Mouse (Mus musculus): Measurements from ENCODE around the gene Snapin. TPM values are rescaled to one million over a fixed set of nuclear protein-coding genes. Genes with fewer than 3 reads are reported as not detected.
A peak's percentile ranks its signal among the peaks of the same experiment; 100 is the strongest.

Snapin gene
- polyA plus RNA-seq, 1 experiment from 2014 or later = 80.1 TPM

DNA sequence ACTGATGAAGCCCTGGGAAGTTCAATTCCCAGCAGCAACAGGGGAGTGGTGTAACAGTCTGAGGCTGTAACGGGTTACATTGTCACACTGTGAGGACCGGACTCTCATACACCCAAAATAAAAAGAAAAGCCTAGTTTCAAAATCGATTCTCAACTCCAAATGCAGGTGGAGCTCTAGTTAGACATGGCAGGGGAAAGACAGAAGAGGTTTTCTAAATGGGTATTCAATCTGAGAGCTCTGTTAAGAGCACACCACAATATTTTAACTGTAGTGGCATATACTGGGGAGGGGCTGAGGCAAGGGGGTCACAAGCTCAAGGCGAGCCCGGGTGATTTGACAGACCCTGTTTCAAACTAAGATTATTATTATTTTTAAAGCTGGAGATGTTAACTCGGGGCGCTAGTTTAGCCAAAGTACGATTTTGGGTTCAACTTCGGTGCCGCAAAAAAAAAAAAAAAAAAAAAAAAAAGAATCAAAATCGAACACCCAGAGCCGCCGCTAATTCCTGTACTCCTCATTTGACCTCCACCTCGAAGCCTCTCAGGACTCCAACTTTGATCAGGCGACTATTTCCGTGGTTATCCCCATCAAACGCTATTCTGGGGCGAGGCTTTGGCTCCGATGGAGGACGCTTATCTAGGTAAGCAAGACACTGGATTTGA is 17.6 kb upstream of the Snapin start:
- Histone ChIP-seq H3K27ac (ENCODE audit: low read length) (peak overlapping the region; percentile 98), H3K4me2 (replicated peaks; ENCODE audit: low read depth, low read length) (peak overlapping the region; percentile 74), H3K9me3 (ENCODE audit: low read length) (no peaks in the 10 kb centered on the region), H3K4me3 (ENCODE audit: low read length) (peak overlapping the region; percentile 98), H3K9ac (replicated peaks; ENCODE audit: low read length) (peak overlapping the region; percentile 100), H3K4me1 (ENCODE audit: insufficient read depth, low read length) (peaks cover 15% of the 10 kb centered on the region), H3K27me3 (ENCODE audit: insufficient read depth, low read length) (no peaks in the 10 kb centered on the region), H3K36me3 (ENCODE audit: insufficient read depth, low read length) (peaks cover 34% of the 10 kb centered on the region)
- no peak for ATAC-seq (ENCODE audit: low FRiP score, low TSS enrichment)
- 2% methylated on average over 20 of the region's 20 CpGs for WGBS

DNA sequence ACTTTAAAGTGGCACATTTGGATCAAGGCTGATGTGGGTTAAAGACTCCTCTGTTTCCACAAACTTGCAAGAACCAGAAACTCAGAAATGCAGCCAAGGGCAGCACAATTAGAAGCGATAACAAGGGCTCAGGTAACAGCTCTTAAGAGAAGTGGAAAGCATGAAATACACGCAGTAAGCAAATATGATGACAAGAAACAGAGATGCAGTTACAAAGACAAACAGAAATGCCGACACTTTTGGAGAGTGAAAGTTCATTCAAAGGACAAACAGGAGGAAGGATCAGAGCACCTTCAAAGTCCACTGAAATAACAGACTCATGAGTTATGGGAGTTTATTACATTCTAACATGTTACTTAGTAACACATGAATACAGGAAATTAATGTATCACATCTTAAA is 15.5 kb upstream of the Snapin start:
- H3K9me3 ChIP-seq (ENCODE audit: low read length) = no peaks in the 10 kb centered on the region
- H3K27ac ChIP-seq (ENCODE audit: low read length) = no peak overlapping the region
- WGBS = 71% methylated on average over 3 of the region's 3 CpGs
- H3K4me2 ChIP-seq (replicated peaks; ENCODE audit: low read depth, low read length) = no peak overlapping the region
- peaks cover 53% of the 10 kb centered on the region for H3K36me3 ChIP-seq (ENCODE audit: insufficient read depth, low read length)
- no peak for ATAC-seq (ENCODE audit: low FRiP score, low TSS enrichment)
- peaks cover 13% of the 10 kb centered on the region for H3K4me1 ChIP-seq (ENCODE audit: insufficient read depth, low read length)
- H3K9ac ChIP-seq (replicated peaks; ENCODE audit: low read length) = no peak overlapping the region
- H3K27me3 ChIP-seq (ENCODE audit: insufficient read depth, low read length) = no peaks in the 10 kb centered on the region
- no peak overlapping the region for H3K4me3 ChIP-seq (ENCODE audit: low read length)

DNA sequence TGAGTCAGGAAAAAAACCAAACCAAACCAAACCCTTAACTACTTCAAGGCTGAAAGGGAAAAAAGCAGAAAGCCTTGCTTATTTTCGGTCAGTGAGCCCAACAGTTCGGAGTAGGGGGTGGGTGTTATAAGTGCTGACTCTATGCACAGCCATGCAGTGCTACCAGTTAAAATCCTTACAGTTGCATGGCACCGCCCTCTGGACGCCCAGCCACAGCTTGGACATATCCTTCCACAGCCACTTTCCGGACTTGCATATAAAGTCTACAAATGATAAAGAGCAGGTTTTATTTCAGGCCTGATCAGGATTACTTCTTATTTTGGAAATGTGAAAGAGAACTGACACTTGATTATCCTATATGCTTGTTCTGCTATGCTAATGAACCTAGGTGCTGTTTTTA is 14.4 kb upstream of the Snapin start:
- no peak for ATAC-seq (ENCODE audit: low FRiP score, low TSS enrichment)
- Histone ChIP-seq H3K27ac (ENCODE audit: low read length) (no peak overlapping the region), H3K9me3 (ENCODE audit: low read length) (no peaks in the 10 kb centered on the region), H3K9ac (replicated peaks; ENCODE audit: low read length) (no peak overlapping the region), H3K27me3 (ENCODE audit: insufficient read depth, low read length) (no peaks in the 10 kb centered on the region), H3K4me2 (replicated peaks; ENCODE audit: low read depth, low read length) (no peak overlapping the region), H3K36me3 (ENCODE audit: insufficient read depth, low read length) (peaks cover 54% of the 10 kb centered on the region), H3K4me1 (ENCODE audit: insufficient read depth, low read length) (peaks cover 13% of the 10 kb centered on the region), H3K4me3 (ENCODE audit: low read length) (no peak overlapping the region)
- WGBS = 86% methylated on average over 5 of the region's 5 CpGs

DNA sequence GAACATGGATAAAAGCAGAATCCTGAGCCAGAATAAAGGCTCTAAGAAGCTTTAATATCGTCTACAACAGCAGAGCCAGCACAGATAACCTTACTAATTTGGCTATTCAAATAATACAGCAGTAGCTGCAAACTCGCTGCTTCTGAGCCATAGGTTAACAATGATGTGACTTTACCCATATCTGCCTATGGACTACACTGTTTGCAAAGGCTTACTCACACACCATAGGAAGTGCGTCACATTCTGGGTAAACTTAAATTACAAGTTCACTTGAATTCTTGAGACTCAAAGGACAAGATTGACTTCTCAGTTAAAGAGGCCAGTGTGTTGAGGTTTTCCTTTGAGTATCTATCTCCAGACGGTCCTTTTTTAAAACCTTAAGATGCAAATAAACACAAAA is 12.6 kb upstream of the Snapin start:
- Histone ChIP-seq H3K27me3 (ENCODE audit: insufficient read depth, low read length) (no peaks in the 10 kb centered on the region), H3K9me3 (ENCODE audit: low read length) (no peaks in the 10 kb centered on the region), H3K27ac (ENCODE audit: low read length) (no peak overlapping the region), H3K9ac (replicated peaks; ENCODE audit: low read length) (no peak overlapping the region), H3K4me3 (ENCODE audit: low read length) (no peak overlapping the region), H3K4me1 (ENCODE audit: insufficient read depth, low read length) (peaks cover 13% of the 10 kb centered on the region), H3K4me2 (replicated peaks; ENCODE audit: low read depth, low read length) (no peak overlapping the region), H3K36me3 (ENCODE audit: insufficient read depth, low read length) (peaks cover 63% of the 10 kb centered on the region)
- 89% methylated on average over 4 of the region's 4 CpGs for WGBS
- no peak for ATAC-seq (ENCODE audit: low FRiP score, low TSS enrichment)

DNA sequence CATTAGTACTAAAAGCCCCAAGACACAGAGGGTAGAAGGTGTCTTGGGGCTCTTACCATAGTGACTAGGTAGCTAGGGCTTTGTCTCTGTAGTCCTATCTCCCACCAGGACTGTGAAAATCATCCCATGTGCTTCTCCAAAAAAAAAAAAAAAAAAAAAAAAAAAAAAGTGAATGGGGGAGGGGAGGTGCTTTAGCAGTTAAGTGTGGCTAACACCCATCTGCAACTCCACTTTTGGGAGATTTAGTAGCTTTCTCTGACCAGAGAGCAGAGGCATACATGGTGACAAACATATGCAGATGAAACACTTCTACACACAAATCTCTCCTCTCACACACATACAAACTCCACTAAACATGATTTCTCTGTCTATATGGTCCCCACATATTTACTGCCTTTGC is 6.8 kb upstream of the Snapin start:
- ATAC-seq (ENCODE audit: low FRiP score, low TSS enrichment) = no peak
- H3K9ac ChIP-seq (replicated peaks; ENCODE audit: low read length) = no peak overlapping the region
- no peaks in the 10 kb centered on the region for H3K9me3 ChIP-seq (ENCODE audit: low read length)
- H3K4me2 ChIP-seq (replicated peaks; ENCODE audit: low read depth, low read length) = no peak overlapping the region
- peaks cover 46% of the 10 kb centered on the region for H3K36me3 ChIP-seq (ENCODE audit: insufficient read depth, low read length)
- no peak overlapping the region for H3K27ac ChIP-seq (ENCODE audit: low read length)
- H3K4me3 ChIP-seq (ENCODE audit: low read length) = no peak overlapping the region
- H3K4me1 ChIP-seq (ENCODE audit: insufficient read depth, low read length) = no peaks in the 10 kb centered on the region
- no peaks in the 10 kb centered on the region for H3K27me3 ChIP-seq (ENCODE audit: insufficient read depth, low read length)

DNA sequence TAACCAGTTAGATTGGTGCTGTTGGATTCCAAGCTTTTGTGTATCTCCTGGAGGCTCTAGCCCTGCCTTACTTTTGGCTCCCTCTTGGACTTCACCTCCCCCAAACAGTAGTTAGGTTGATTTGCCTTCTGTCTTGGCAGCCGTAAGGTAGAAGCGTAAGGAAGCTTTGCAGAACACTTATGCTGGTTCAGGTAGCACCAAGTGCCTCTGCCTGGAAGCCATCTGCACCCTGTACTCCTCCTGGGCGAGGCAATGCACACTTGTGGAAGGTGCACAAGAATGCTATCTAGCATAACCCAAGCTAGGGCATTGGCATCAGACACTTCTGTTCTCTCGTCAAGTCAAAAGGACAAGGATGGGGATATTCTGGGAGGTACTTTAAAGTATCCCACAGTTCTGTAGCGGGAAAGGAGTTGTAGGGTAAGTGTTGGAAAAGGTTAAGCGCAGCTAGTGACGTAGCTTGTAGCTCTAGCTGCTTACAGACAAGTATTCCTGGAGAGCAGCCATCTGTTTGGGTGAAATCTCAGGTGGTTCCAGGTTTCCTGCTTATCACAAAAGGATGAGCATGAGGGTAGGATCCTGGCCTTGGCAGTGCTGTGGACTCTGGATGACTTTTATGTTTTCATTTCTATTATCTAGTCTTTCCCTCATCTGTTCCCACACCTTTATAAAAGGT is 5.2 kb upstream of the Snapin start:
- Histone ChIP-seq H3K4me1 (ENCODE audit: insufficient read depth, low read length) (no peaks in the 10 kb centered on the region), H3K36me3 (ENCODE audit: insufficient read depth, low read length) (peaks cover 31% of the 10 kb centered on the region), H3K27me3 (ENCODE audit: insufficient read depth, low read length) (no peaks in the 10 kb centered on the region), H3K9ac (replicated peaks; ENCODE audit: low read length) (no peak overlapping the region), H3K9me3 (ENCODE audit: low read length) (no peaks in the 10 kb centered on the region), H3K4me2 (replicated peaks; ENCODE audit: low read depth, low read length) (no peak overlapping the region), H3K27ac (ENCODE audit: low read length) (no peak overlapping the region), H3K4me3 (ENCODE audit: low read length) (no peak overlapping the region)
- ATAC-seq (ENCODE audit: low FRiP score, low TSS enrichment) = no peak
- WGBS = 91% methylated on average over 7 of the region's 7 CpGs

DNA sequence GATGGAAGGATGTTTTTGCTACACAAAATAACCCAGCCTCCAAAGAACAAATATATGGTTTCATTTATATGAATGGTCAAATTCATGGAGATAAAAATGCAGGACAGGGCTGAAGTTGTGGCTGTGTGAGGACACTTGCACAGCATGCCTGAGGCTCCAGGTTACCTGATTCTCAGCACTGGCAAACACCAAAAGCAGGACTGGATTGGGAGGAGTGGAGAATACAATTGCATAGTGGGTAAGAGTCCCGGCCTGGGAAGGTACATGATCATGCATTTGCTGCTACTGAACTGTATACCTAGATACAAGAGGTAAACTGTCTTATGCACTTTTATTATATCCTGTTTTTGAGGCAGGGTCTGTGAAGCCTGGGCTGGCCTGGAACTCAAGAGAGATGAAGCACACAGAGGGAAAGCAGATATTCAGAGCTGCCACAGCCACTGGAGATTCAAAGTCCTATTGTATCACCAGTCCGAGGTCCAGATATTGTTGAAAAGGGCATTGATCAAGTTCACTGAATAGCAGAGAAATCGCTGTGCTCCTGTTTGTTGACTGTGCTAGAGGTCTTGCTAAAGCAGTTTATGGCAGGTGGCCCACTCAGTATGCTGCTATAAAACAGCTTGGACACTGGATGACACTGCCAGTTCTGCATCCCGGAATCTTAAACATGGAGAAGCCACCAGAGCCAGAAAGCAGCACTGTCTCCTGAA is 3.2 kb upstream of the Snapin start:
- H3K9me3 ChIP-seq (ENCODE audit: low read length) = no peaks in the 10 kb centered on the region

DNA sequence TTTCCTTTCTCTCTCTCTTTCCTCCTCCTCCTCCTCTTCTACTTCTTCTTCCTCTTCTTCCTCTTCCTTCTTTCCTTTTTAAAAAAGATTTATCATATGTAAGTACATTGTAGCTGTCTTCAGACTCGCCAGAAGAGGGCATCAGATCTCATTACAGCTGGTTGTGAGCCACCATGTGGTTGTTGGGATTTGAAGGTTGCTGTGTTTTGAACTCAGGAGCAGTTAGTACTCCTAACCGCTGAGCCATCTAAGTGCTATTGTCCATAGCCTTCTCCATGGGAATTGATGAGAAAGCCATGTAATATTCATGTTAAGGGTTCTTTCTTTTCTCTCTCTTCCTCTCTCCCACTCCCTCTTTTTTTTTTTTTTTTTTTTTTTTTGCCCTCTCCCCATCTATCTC is 517 bp upstream of the Snapin start:
- no peaks in the 10 kb centered on the region for H3K9me3 ChIP-seq (ENCODE audit: low read length)
- H3K9ac ChIP-seq (replicated peaks; ENCODE audit: low read length) = no peak overlapping the region
- H3K4me2 ChIP-seq (replicated peaks; ENCODE audit: low read depth, low read length) = no peak overlapping the region
- no peaks in the 10 kb centered on the region for H3K27me3 ChIP-seq (ENCODE audit: insufficient read depth, low read length)
- peaks cover 6% of the 10 kb centered on the region for H3K4me1 ChIP-seq (ENCODE audit: insufficient read depth, low read length)
- no peak for ATAC-seq (ENCODE audit: low FRiP score, low TSS enrichment)
- peaks cover 25% of the 10 kb centered on the region for H3K36me3 ChIP-seq (ENCODE audit: insufficient read depth, low read length)
- 41% methylated on average over 2 of the region's 2 CpGs for WGBS
- no peak overlapping the region for H3K27ac ChIP-seq (ENCODE audit: low read length)
- no peak overlapping the region for H3K4me3 ChIP-seq (ENCODE audit: low read length)

More for the DNA sequence above, 3.2 kb upstream of the Snapin start:
- H3K9ac ChIP-seq (replicated peaks; ENCODE audit: low read length) = no peak overlapping the region
- H3K36me3 ChIP-seq (ENCODE audit: insufficient read depth, low read length) = peaks cover 24% of the 10 kb centered on the region
- 61% methylated on average over 4 of the region's 4 CpGs for WGBS
- no peak overlapping the region for H3K4me3 ChIP-seq (ENCODE audit: low read length)
- no peaks in the 10 kb centered on the region for H3K27me3 ChIP-seq (ENCODE audit: insufficient read depth, low read length)
- H3K4me2 ChIP-seq (replicated peaks; ENCODE audit: low read depth, low read length) = no peak overlapping the region
- no peak overlapping the region for H3K27ac ChIP-seq (ENCODE audit: low read length)
- ATAC-seq (ENCODE audit: low FRiP score, low TSS enrichment) = no peak
- peaks cover 6% of the 10 kb centered on the region for H3K4me1 ChIP-seq (ENCODE audit: insufficient read depth, low read length)

DNA sequence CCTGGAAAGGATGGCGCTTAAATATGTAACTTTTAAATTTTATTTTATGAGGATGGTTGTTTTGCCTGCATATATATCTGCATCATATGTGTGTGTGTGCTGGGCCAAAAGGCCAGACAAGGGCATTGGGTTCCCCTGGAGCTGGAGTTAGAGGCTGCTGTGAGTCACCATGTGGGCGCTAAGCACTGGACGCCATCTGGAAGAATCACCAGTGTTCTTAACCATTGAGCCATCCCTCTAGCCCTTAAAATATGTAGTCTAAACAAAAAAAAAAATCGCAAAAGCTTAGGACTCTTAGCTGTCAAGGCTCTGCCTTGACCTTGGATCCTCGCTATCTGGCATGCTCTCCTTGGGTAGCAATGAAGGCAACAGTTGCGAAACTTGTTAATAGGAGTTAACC is 2.3 kb downstream of the Snapin start:
- ATAC-seq (ENCODE audit: low FRiP score, low TSS enrichment) = no peak
- H3K9me3 ChIP-seq (ENCODE audit: low read length) = no peaks in the 10 kb centered on the region
- H3K4me2 ChIP-seq (replicated peaks; ENCODE audit: low read depth, low read length) = no peak overlapping the region
- WGBS = 85% methylated on average over 6 of the region's 6 CpGs
- H3K9ac ChIP-seq (replicated peaks; ENCODE audit: low read length) = no peak overlapping the region
- H3K4me1 ChIP-seq (ENCODE audit: insufficient read depth, low read length) = peaks cover 6% of the 10 kb centered on the region
- no peaks in the 10 kb centered on the region for H3K27me3 ChIP-seq (ENCODE audit: insufficient read depth, low read length)
- H3K27ac ChIP-seq (ENCODE audit: low read length) = no peak overlapping the region
- peaks cover 46% of the 10 kb centered on the region for H3K36me3 ChIP-seq (ENCODE audit: insufficient read depth, low read length)
- H3K4me3 ChIP-seq (ENCODE audit: low read length) = no peak overlapping the region

DNA sequence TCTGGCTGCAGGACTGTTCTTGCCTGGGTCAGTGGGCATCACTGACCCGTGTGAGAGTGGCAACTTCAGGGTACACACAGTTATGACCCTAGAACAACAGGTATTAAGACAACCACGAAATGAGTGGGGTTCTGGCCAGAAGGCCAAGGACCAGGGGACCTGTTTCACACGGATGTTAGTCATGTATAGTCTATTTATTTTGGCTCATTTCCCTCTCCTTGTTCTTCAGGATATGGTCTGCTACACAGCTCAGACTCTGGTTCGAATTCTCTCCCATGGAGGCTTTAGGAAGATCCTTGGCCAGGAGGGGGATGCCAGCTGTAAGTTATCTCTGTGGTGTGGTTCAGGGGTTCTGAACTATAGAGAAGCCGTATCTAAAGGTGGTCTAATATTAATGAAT is 3.8 kb downstream of the Snapin start:
- peaks cover 6% of the 10 kb centered on the region for H3K4me1 ChIP-seq (ENCODE audit: insufficient read depth, low read length)
- H3K4me2 ChIP-seq (replicated peaks; ENCODE audit: low read depth, low read length) = no peak overlapping the region
- H3K27me3 ChIP-seq (ENCODE audit: insufficient read depth, low read length) = no peaks in the 10 kb centered on the region
- no peak overlapping the region for H3K4me3 ChIP-seq (ENCODE audit: low read length)
- WGBS = 35% methylated on average over 5 of the region's 5 CpGs
- ATAC-seq (ENCODE audit: low FRiP score, low TSS enrichment) = no peak
- H3K36me3 ChIP-seq (ENCODE audit: insufficient read depth, low read length) = peaks cover 56% of the 10 kb centered on the region
- no peak overlapping the region for H3K9ac ChIP-seq (replicated peaks; ENCODE audit: low read length)
- no peaks in the 10 kb centered on the region for H3K9me3 ChIP-seq (ENCODE audit: low read length)
- H3K27ac ChIP-seq (ENCODE audit: low read length) = no peak overlapping the region
